Mouse (Mus musculus) cerebellum, adult (tissue): ENCODE data around the gene Faah.

Source experiments
- ATAC-seq: cut with Nextera tagmentation; 2 replicates; pipeline ENCODE4 v1.9.2; 2017; ENCODE audit warnings: mild to moderate bottlenecking, moderate library complexity, mixed read lengths; ENCODE audit not compliant: insufficient number of reproducible peaks, low FRiP score, low TSS enrichment

Faah gene

DNA sequence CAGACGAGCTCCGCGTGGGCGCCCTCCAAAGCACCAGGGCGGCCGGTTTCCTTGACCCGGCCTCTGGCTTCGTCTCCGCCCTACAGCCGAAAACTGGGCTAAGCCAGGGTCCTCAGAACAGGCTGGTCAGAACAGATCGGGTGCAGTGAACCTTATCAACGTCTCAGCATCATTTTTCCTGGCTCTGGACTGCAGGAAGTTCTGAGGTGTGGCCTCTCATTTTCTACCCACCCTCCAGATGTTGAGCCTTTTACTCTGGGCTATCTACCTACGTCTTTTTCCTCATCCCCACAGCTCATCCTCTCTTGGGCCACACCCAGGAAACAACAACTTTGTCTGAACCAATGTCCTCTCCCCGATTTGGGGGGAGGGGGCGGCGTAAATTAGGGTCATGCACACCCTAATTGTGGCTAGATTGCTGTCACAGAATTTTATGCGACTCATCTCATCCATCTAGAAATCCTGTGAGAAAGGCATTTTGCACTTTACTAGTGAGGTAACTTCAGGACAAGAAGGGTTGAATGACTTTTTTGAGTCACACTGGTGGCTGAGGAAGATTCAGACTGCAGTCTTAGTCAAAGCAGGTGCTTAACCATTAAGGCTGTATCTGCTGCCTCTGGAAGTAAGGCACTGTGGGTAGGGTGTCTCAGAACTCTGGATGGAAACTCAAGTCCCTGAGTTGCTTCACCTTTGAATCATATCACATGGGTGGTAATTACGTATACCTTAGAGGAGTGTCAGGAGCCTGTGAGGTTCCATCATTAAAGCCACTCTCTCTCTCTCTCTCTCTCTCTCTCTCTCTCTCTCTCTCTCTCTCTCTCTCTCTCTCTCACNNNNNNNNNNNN lies at the start of gene Faah:
Gene Faah, minus strand, starts transcription at position 25 of the 845 bp plus-strand sequence.
- ATAC-seq, result peak; percentile 34; the same call in 1 of the 2 replicates

DNA sequence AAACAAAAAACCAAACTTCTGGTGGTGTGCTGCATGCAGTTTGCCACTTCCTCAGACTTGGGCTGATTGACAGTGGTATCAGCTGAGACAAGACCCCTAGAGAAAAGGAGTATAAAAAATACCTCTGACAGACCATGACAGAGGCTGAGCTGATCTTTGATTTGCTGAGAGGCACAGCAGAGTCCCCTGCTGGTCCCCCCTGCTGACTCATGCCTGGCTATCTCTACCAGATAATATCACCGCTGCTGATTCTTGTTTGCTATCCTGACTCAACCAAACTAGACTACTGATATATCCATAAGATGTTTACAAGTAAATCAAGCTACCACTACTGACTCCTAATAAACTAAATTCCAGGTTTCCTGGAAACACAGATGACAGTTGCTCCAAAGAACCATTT lies 46.1 kb upstream of the Faah start:
- no peak for ATAC-seq

GRCm38 (mm10) chr4:116059012-116059726 lies 41.4 kb upstream of the Faah start:
- ATAC-seq, result no peak

- ATAC-seq, result no peak
Observed at GRCm38 (mm10) chr4:116057559-116057958, 39.8 kb upstream of the Faah start.

DNA sequence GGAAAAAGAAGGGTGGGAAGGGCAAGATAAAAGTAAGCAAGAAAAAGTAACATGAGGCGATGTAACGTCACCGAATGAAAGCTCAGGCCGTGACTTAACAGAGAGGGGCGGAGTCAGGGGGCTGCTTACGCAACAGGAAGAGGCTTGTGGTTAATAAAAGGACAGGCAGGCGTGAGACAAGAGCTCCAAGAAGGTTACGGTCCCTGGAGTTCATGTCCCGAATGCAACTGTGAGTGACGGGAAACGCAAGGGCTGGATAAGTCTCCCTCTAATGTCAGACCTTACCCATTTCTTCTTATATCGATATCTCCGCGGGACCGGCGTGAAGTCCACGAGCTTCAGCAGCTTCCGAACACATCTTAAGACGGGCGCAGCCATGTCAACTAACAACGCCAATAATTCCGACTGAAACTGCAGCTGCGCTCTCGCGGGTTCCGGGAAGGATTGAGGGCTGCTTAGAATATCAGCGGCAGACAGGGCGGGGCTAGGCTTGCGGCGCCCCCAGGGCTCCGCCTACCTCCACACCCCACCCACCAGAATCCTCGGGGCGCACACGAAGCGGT lies 35.8 kb upstream of the Faah start, which contains the start of gene Nsun4:
Gene Nsun4, minus strand, starts transcription at position 478 of the 563 bp plus-strand sequence.
- peak; percentile 90 for ATAC-seq

DNA sequence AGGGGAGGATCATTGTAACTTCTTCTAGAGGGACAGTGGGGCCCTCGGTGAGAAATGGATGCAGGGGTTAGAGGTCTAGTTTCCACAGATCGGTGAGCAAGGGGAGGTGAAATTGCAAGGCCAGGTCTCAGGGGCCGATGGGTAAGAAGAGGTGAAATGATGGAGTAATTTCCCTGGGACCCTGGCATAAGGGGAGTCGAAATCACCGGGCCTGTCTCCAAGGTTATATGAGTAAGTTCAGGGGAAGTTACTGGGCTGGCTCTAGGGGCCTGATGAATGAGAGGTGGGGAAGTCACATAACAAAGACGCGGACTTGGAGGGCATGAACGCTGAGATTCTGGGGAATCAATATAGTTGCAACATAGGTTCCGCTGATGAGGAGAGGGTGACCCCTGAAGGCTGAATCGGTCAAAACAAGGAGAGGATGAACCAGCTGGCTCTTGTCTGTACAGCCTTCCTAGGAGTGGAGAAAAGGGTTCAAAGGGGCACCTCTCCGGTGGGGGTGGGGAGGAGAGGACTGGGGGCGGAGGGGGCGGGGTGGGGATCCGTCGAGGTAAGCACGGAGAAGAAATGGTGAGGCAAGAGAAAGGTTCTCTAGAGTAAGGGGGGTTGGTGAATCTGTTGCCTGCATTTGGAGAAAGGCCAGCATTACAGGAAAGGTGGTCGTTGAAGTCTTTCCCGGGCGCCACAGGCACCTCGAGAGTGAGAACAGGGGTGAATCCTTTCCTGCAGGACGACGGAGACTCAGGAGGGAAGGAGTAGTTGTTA lies 35.0 kb upstream of the Faah start:
- ATAC-seq, result no peak

GRCm38 (mm10) chr4:116049211-116049610 lies 31.5 kb upstream of the Faah start:
- ATAC-seq, result no peak

DNA sequence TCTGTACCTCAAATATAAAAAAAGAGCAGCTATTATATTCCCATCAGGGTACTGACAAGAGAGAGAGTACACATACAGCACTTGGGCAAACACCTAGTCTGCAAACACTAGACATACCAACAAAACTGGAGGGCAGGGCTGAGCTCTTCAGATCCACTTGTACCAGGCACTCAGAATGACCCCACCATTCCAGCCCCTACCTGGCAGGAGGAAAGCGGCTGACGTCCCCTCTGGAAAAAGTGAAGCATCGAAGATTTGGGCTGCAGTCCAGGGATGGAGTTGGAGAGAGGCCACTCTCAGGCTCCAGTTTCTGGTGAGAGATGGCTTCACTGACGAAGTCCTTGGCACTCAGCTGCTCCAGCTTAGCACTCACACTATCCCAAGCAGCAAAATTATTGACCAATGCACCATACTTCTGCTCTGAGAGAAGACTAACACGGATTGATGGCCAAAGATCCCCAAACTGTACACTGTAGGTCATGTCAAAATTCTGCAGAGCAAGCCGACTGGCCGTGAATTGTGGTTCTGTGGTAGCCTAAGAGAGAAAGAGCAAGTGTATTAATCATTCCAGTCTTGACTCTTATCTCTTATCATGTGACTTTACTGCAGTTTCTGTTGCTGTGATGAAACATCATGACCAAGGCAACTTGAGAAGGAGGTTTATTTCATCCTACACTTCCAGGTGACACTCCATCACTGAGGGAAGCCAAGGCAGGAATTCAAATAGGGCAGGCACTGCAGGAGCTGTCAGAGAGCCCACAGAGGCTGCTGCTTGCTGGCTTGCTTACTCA lies 30.6 kb upstream of the Faah start:
- no peak for ATAC-seq

- no peak for ATAC-seq
Observed at GRCm38 (mm10) chr4:116047681-116048080, 30.0 kb upstream of the Faah start.

GRCm38 (mm10) chr4:116046604-116047003 lies 28.9 kb upstream of the Faah start:
- ATAC-seq, result no peak

DNA sequence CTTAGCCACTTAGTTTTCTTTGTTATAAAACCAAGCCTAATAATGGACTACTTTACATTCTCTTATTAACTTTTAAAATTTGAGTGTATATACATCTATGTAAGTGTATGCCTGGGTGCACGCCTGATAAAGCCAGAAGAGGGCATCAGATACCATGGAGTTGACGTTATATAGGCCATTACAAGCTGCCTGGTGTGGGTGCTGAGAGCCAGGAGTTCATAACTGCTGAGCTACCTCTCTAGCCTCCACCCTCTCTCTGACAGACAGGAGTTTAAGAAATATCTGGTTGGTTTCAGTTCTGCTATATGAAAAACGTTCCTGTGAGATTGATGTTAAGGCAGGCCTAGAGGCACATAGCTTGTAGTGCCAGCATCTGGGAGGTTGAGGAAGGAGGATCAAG lies 24.5 kb upstream of the Faah start:
- ATAC-seq, result no peak

GRCm38 (mm10) chr4:116040466-116040865 lies 22.7 kb upstream of the Faah start:
- no peak for ATAC-seq

- ATAC-seq, result no peak
Observed at GRCm38 (mm10) chr4:116033374-116033773, 15.6 kb upstream of the Faah start.

- no peak for ATAC-seq
Observed at GRCm38 (mm10) chr4:116032906-116033305, 15.2 kb upstream of the Faah start.

DNA sequence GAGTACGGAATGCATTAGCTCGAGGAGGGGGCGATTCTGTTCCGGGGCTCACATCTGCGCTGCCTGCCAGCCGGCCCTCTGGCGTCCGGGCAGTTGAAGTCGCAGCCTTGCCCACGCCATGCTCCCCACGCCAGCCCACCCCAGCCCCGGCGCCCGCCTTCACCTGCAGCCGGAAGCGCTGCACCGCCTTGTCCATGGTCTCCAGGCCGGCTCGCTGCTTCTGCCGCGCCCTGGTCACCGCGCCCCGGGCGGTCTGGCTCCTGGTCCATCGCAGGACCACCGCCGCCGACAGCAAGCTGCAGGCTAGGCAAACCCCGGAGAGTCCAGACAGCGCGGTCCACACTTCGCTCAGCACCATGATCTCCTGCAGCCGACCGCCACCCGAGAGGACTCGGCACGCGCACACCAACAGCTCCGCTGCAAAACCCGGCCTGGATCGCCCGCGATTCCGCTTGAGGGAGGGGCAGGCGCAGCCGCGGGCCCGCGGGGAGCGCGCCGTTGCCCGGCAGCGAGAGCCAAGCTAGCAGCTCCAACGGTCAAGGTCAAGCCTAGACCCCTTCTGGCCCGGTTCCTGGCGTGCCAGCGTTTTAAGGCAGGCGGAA lies 325 bp downstream of the Faah start:
- peak; percentile 83 for ATAC-seq

DNA sequence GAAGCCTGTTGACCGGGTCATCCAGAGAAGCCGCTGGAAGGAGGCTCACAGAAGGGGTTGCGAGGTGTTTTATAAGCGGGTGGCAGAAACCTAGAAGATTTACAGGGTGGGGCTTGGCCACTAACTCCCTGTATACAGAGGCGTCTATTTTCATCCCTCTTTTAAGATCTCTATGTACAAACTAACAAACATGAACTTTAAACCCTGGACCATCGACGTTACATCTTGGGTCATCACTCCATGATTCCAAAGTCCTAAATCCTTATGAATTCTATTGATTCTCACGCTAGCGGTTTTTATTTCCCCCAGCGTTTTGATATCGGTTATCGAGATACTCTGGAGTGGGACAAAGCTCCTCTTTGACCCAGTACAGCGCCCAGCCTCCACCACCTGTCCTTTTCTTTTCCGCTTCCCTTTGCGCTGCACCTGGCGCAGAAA lies 845 bp downstream of the Faah start:
- no peak for ATAC-seq

- ATAC-seq, result no peak
Observed at GRCm38 (mm10) chr4:116016396-116016795, 1.3 kb downstream of the Faah start.

GRCm38 (mm10) chr4:116015996-116016395 lies 1.7 kb downstream of the Faah start:
- no peak for ATAC-seq

DNA sequence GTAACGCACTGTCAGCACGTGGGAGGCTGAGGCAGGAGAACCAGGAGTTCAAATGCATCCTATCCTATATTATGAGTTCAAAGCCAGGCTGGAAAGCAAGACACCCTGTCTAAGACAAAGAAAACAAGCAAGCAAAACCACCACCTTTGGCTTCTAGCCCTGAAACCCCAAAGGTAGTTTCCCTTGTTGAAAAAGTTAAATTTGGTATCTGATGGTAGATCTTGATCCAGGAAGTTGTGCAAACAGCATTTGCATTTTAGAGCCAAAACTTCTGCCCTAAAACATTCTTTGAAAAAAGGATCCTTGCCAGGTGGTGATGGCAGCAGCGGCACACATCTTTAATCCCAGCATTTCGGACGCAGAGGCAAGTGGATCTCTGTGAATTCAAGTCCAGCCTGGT lies 2.2 kb downstream of the Faah start:
- no peak for ATAC-seq
